In the genomic region with DNA sequence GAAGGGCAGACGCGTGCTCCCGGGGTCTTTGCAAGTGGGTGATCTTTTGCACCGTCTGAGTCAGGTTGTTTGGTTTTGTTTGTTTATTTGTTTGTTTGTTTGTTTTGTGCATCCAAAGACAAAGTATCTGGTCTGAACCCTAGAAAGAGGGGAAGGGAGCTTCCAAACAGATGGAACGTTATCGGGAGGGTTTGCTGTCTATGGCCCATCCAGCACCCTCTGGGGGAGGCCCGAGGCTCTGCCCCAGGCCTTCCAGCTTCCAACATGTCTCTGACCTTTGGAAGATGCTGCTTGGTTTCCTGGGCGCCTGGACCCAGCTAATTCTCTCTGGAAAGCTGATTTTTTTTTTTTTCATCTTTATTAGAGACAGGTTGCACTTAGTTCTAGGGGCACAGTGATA, we compare ENCODE assay signal across 10 mouse cellular contexts. TPM values are rescaled to one million over a fixed set of nuclear protein-coding genes. Genes with fewer than 3 reads are reported as not detected.
DNase-seq lines count a peak whose midpoint lies in the region; ATAC-seq and TF ChIP-seq lines count a peak whose summit lies in the region.
"Had no signal": no experiment of that assay in that cellular context is flagged by ENCODE, and none has a peak within 500 bp of the region (broad histone marks: within the 10 kb centered on the region; RNA-seq: fewer than 3 reads in every experiment).

No protein-coding gene starts in this region.

- WGBS in kidney, embryonic 15.5 days: 15% methylated on average over 8 of the region's 8 CpGs
- WGBS in embryonic facial prominence, embryonic 11.5 days: 15% methylated on average over 8 of the region's 8 CpGs
- 13% methylated on average over 8 of the region's 8 CpGs for WGBS in hindbrain, embryonic 16.5 days

- no peak overlapping the region for H3K9ac ChIP-seq in kidney, embryonic 15.5 days
- H3K9ac ChIP-seq in embryonic facial prominence, embryonic 11.5 days (replicated peaks; ENCODE audit: low read length): no peak overlapping the region
- peak overlapping the region; percentile 82; the same call in 1 of the 2 replicates for H3K9ac ChIP-seq in hindbrain, embryonic 16.5 days (ENCODE audit: low read depth, low read length)

- H3K36me3 ChIP-seq in kidney, embryonic 15.5 days: no peaks in the 10 kb centered on the region
- no peaks in the 10 kb centered on the region for H3K36me3 ChIP-seq in embryonic facial prominence, embryonic 11.5 days (replicated peaks; ENCODE audit: control insufficient read depth, insufficient read depth, low read depth, low read length)
- no peaks in the 10 kb centered on the region for H3K36me3 ChIP-seq in hindbrain, embryonic 16.5 days (ENCODE audit: control insufficient read depth, insufficient read depth, low read length)
- H3K36me3 ChIP-seq in myocyte (ENCODE audit: control insufficient read depth, insufficient read depth): no peaks in the 10 kb centered on the region

- peaks cover 42% of the 10 kb centered on the region for H3K27me3 ChIP-seq in kidney, embryonic 15.5 days
- peaks cover 26% of the 10 kb centered on the region for H3K27me3 ChIP-seq in embryonic facial prominence, embryonic 11.5 days (ENCODE audit: control insufficient read depth, insufficient read depth, low read length)
- H3K27me3 ChIP-seq in hindbrain, embryonic 16.5 days (replicated peaks; ENCODE audit: control insufficient read depth, insufficient read depth, low read length): no peaks in the 10 kb centered on the region; the same call in 1 of the 2 replicates
- no peaks in the 10 kb centered on the region for H3K27me3 ChIP-seq in myocyte (ENCODE audit: control insufficient read depth, insufficient read depth, insufficient read length)

- no peaks in the 10 kb centered on the region for H3K9me3 ChIP-seq in kidney, embryonic 15.5 days (replicated peaks)
- no peaks in the 10 kb centered on the region for H3K9me3 ChIP-seq in embryonic facial prominence, embryonic 11.5 days (replicated peaks; ENCODE audit: control insufficient read depth, low read length)
- H3K9me3 ChIP-seq in hindbrain, embryonic 16.5 days (ENCODE audit: control insufficient read depth, low read length): peaks cover 4% of the 10 kb centered on the region; the same call in 1 of the 2 replicates

- H3K79me2 ChIP-seq in myocyte (ENCODE audit: control insufficient read depth, insufficient read depth): peaks cover 3% of the 10 kb centered on the region

- no peak overlapping the region for H3K27ac ChIP-seq in kidney, embryonic 15.5 days
- no peak overlapping the region for H3K27ac ChIP-seq in embryonic facial prominence, embryonic 11.5 days (replicated peaks; ENCODE audit: low read depth, low read length)
- H3K27ac ChIP-seq in hindbrain, embryonic 16.5 days (ENCODE audit: low read depth, low read length): peak overlapping the region; percentile 80; the same call in 1 of the 2 replicates

- TF ChIP-seq POLR2A in myocyte (IDR thresholded peaks at IDR 0.05; ENCODE audit: insufficient read length, low read depth): no peak

- peak overlapping the region; percentile 91 for H3K4me2 ChIP-seq in kidney, embryonic 15.5 days
- no peak overlapping the region; the same call in 1 of the 2 replicates for H3K4me2 ChIP-seq in embryonic facial prominence, embryonic 11.5 days (ENCODE audit: low read depth, low read length)
- H3K4me2 ChIP-seq in hindbrain, embryonic 16.5 days (ENCODE audit: low read length): peak overlapping the region; percentile 86
- H3K4me2 ChIP-seq in myocyte (ENCODE audit: low read depth): peak overlapping the region; percentile 74

- peaks cover 15% of the 10 kb centered on the region for H3K4me1 ChIP-seq in kidney, embryonic 15.5 days
- peaks cover 5% of the 10 kb centered on the region; the same call in 1 of the 2 replicates for H3K4me1 ChIP-seq in embryonic facial prominence, embryonic 11.5 days (ENCODE audit: control insufficient read depth, insufficient read depth, low read length)
- peaks cover 10% of the 10 kb centered on the region for H3K4me1 ChIP-seq in hindbrain, embryonic 16.5 days (ENCODE audit: control insufficient read depth, insufficient read depth, low read depth, low read length)

- ATAC-seq in kidney, embryonic 15.5 days (replicated peaks; ENCODE audit: low FRiP score): no peak
- ATAC-seq in embryonic facial prominence, embryonic 11.5 days (replicated peaks; ENCODE audit: insufficient number of reproducible peaks, low FRiP score, low TSS enrichment, low read depth): no peak
- no peak for ATAC-seq in hindbrain, embryonic 16.5 days

- peak overlapping the region; percentile 70 for H3K4me3 ChIP-seq in kidney, embryonic 15.5 days (replicated peaks)
- peak overlapping the region; percentile 67 for H3K4me3 ChIP-seq in embryonic facial prominence, embryonic 11.5 days (ENCODE audit: low read depth, low read length)
- H3K4me3 ChIP-seq in hindbrain, embryonic 16.5 days (ENCODE audit: low read length): peak overlapping the region; percentile 61
- peak overlapping the region; percentile 19 for H3K4me3 ChIP-seq in myocyte

- H3ac ChIP-seq in myocyte (ENCODE audit: control insufficient read depth, insufficient read length): peak overlapping the region; percentile 10

- no peak for DNase-seq in kidney, adult 11 months
- DNase-seq in embryonic facial prominence, embryonic 11.5 days (ENCODE audit: low spot score): no peak
- DNase-seq in retina, postnatal 1 day: no peak
- no peak for DNase-seq in spleen, adult 18-20 months
- DNase-seq in frontal cortex, postnatal 36 days (ENCODE audit: low spot score in 2 of 2): no peak

TF ChIP-seq in myocyte, 11 proteins besides CTCF, POLR2A, EP300 and RAD21:
- no peak for TF ChIP-seq REST (IDR thresholded peaks at IDR 0.05; ENCODE audit: insufficient read depth, insufficient read length)
- no peak for TF ChIP-seq SRF (IDR thresholded peaks at IDR 0.05; ENCODE audit: control insufficient read depth, insufficient read length, low read depth)
- no peak for TF ChIP-seq CEBPB (IDR thresholded peaks at IDR 0.05; ENCODE audit: insufficient read depth, poor library complexity, severe bottlenecking)
- TF ChIP-seq MYOG (IDR thresholded peaks at IDR 0.05; ENCODE audit: control insufficient read depth in 1 of 3, insufficient read depth in 1 of 3, insufficient read length in 2 of 3, low read depth in 2 of 3): no peak
- no peak for TF ChIP-seq TCF12 (IDR thresholded peaks at IDR 0.05; ENCODE audit: insufficient read depth, poor library complexity, severe bottlenecking)
- TF ChIP-seq TCF3 (IDR thresholded peaks at IDR 0.05; ENCODE audit: insufficient read length, low read depth): no peak

RNA-seq across cellular contexts. Expression of gene Neurl1a, which starts 1.4 kb away (rescaled TPM):
- polyA plus RNA-seq in kidney, embryonic 15.5 days (2015; fragmentation: Nextera tagmentation; extraction: Ambion mirVana): 4.8 and 6.5 TPM in 2 replicates
- 2.9 and 3.2 TPM in 2 replicates for polyA plus RNA-seq in embryonic facial prominence, embryonic 11.5 days (2014; fragmentation: Nextera tagmentation; extraction: Ambion mirVana)
- 15.0 and 16.0 TPM in 2 replicates for polyA plus RNA-seq in hindbrain, embryonic 16.5 days (2015; fragmentation: Nextera tagmentation; extraction: Ambion mirVana)
- polyA plus RNA-seq in myocyte (2012; fragmentation: generic; extraction: Trizol): 120 TPM

RNA-seq across cellular contexts. Expression of gene Calhm3, which starts 22.4 kb away (rescaled TPM):
- polyA plus RNA-seq in kidney, embryonic 15.5 days (2015; fragmentation: Nextera tagmentation; extraction: Ambion mirVana): not detected in 2 replicates
- not detected in 2 replicates for polyA plus RNA-seq in embryonic facial prominence, embryonic 11.5 days (2014; fragmentation: Nextera tagmentation; extraction: Ambion mirVana)
- 0.15 TPM in 1 of 2 replicates, not detected in the other for polyA plus RNA-seq in hindbrain, embryonic 16.5 days (2015; fragmentation: Nextera tagmentation; extraction: Ambion mirVana)
- polyA plus RNA-seq in myocyte (2012; fragmentation: generic; extraction: Trizol): not detected

RNA-seq across cellular contexts. Expression of gene Calhm1, which starts 36.0 kb away (rescaled TPM):
- polyA plus RNA-seq in kidney, embryonic 15.5 days (2015; fragmentation: Nextera tagmentation; extraction: Ambion mirVana): not detected in 2 replicates
- polyA plus RNA-seq in embryonic facial prominence, embryonic 11.5 days (2014; fragmentation: Nextera tagmentation; extraction: Ambion mirVana): not detected in 2 replicates
- not detected in 2 replicates for polyA plus RNA-seq in hindbrain, embryonic 16.5 days (2015; fragmentation: Nextera tagmentation; extraction: Ambion mirVana)
- polyA plus RNA-seq in myocyte (2012; fragmentation: generic; extraction: Trizol): not detected
- polyA plus RNA-seq: brain, embryonic 14.5 days; thymus, postnatal 0 days had no signal

RNA-seq across cellular contexts. Expression of gene Calhm2, which starts 41.9 kb away (rescaled TPM):
- polyA plus RNA-seq in kidney, embryonic 15.5 days (2015; fragmentation: Nextera tagmentation; extraction: Ambion mirVana): 5.7 and 7.2 TPM in 2 replicates
- 1.3 and 1.7 TPM in 2 replicates for polyA plus RNA-seq in embryonic facial prominence, embryonic 11.5 days (2014; fragmentation: Nextera tagmentation; extraction: Ambion mirVana)
- 1.8 and 1.9 TPM in 2 replicates for polyA plus RNA-seq in hindbrain, embryonic 16.5 days (2015; fragmentation: Nextera tagmentation; extraction: Ambion mirVana)
- 1.4 TPM for polyA plus RNA-seq in myocyte (2012; fragmentation: generic; extraction: Trizol)

Comparison
In these comparisons a context has a peak if more than half of its experiments do, and no peak if none do; other contexts are left out.
1. H3K4me3 ChIP-seq: peak in every context shown above with its lines; median percentile 70 in kidney, embryonic 15.5 days; 67 in embryonic facial prominence, embryonic 11.5 days; 61 in hindbrain, embryonic 16.5 days; 19 in myocyte.